Mouse (Mus musculus) ES-E14 (cell line): ENCODE data around the gene Xrcc1. TPM values are rescaled to one million over a fixed set of nuclear protein-coding genes. Genes with fewer than 3 reads are reported as not detected.

ENCODE experiments used
- DNase-seq: peaks from one replicate; pipeline ENCODE4 v3.0.0-alpha.2; 2013; ENCODE audit warnings: low read depth, low spot score
- H3K27ac ChIP-seq: 2 replicates; pipeline ENCODE4 v1.5.1; 2012; ENCODE audit warnings: low read depth, mild to moderate bottlenecking, low read length, moderate library complexity, mixed read lengths; ENCODE audit not compliant: poor library complexity, insufficient read depth, severe bottlenecking
- H3K36me3 ChIP-seq: 2 replicates; pipeline ENCODE4 v1.6.1; 2012; ENCODE audit warnings: mild to moderate bottlenecking, low read length, moderate library complexity, mixed read lengths; ENCODE audit not compliant: control insufficient read depth, poor library complexity, insufficient read depth, severe bottlenecking
- H3K4me1 ChIP-seq, 2 experiments: fragments of 150-350 bp in 1 of 2; sonication (generic) in 1 of 2; 2 replicates each; pipeline ENCODE4 v1.6.1; 2012; ENCODE audit warnings: low read length in 2 of 2, mild to moderate bottlenecking in 1 of 2, mixed read lengths in 1 of 2; ENCODE audit not compliant: control insufficient read depth in 2 of 2, insufficient read depth in 2 of 2, poor library complexity in 1 of 2
- H3K4me3 ChIP-seq, 2 experiments: fragments of 150-350 bp in 1 of 2; sonication (generic) in 1 of 2; 2 replicates each; pipeline ENCODE4 v1.5.1; 2012; ENCODE audit warnings: low read length in 2 of 2, low read depth in 1 of 2, mild to moderate bottlenecking in 1 of 2, mixed read lengths in 1 of 2; ENCODE audit not compliant: insufficient read depth in 1 of 2, poor library complexity in 1 of 2, severe bottlenecking in 1 of 2
- H3K9ac ChIP-seq: 2 replicates; pipeline ENCODE4 v1.6.1; 2012; ENCODE audit warnings: low read depth, mild to moderate bottlenecking, low read length, mixed read lengths; ENCODE audit not compliant: poor library complexity, insufficient read depth, severe bottlenecking
- H3K9me3 ChIP-seq: fragments of 150-350 bp; sonication (generic); 2 replicates; pipeline ENCODE4 v1.6.1; 2012; ENCODE audit warnings: low read depth, mild to moderate bottlenecking, low read length; ENCODE audit not compliant: control insufficient read depth, insufficient read depth
- CHD2 ChIP-seq: IDR thresholded peaks from 2 replicates; pipeline ENCODE4 v1.6.1; 2014; ENCODE audit warnings: mild to moderate bottlenecking, low read depth, low read length, inconsistent platforms
- HCFC1 ChIP-seq: IDR thresholded peaks from 2 replicates; pipeline ENCODE4 v1.6.1; 2012; ENCODE audit warnings: low read length, inconsistent platforms, borderline replicate concordance; ENCODE audit not compliant: insufficient read depth
- MAFK ChIP-seq: IDR thresholded peaks from 2 replicates; pipeline ENCODE4 v1.6.1; 2014; ENCODE audit warnings: mild to moderate bottlenecking, low read depth, low read length, inconsistent platforms; ENCODE audit not compliant: insufficient read depth
- ZC3H11A ChIP-seq: IDR thresholded peaks from 2 replicates; pipeline ENCODE4 v1.6.1; 2012; ENCODE audit warnings: low read depth, mild to moderate bottlenecking, inconsistent platforms, low read length, borderline replicate concordance
- ZNF384 ChIP-seq: IDR thresholded peaks from 2 replicates; pipeline ENCODE4 v1.6.1; 2012; ENCODE audit warnings: low read depth, low read length, inconsistent platforms
- in situ Hi-C, 2 experiments: fragments of 600-800 bp; cut with MboI; formaldehyde crosslinking; loops; one replicate each; pipeline ENCODE4 v1.15.1; 2025; ENCODE audit warnings: low sequenced_read_pairs in 2 of 2, inconsistent platforms in 1 of 2; ENCODE audit not compliant: unreplicated experiment in 2 of 2
- total RNA-seq: library from RNA; depleted of rRNA; stranded (reverse); fragments of 300-350 nt; gene quantifications from 2 replicates; pipeline ENCODE4 v1.2.3, GENCODE M21; 2012

Gene Xrcc1
- total RNA-seq, 1 experiment: 69.7 TPM

DNA sequence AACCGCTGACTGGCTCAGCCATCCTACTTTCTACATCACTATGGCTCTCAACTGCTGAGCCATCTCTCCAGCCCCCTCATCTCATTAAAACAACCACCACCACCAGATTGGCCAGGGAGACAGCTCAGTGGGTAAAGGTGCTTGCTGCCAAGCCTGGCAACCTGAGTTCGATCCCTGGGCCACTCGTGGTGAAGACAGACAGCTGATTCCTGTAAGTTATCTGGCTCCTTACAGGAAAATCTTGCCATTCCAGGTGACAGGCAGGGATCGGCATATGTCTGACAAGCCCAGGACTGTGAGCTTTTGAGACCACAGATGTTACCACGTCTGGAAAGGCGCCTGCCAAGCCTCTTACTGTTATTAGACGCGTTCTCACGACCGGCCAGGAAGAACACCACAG lies 31.7 kb downstream of the Xrcc1 start:
- Histone ChIP-seq H3K9ac (no peak overlapping the region), H3K4me3 (no peak overlapping the region), H3K36me3 (peaks cover 8% of the 10 kb centered on the region; the same call in 1 of the 2 replicates), H3K4me1 (no peaks in the 10 kb centered on the region), H3K9me3 (no peaks in the 10 kb centered on the region), H3K27ac (no peak overlapping the region)
- in situ Hi-C loops: no loop called here
- DNase-seq: no peak
- TF ChIP-seq CHD2: no peak
- no peak for TF ChIP-seq HCFC1
- TF ChIP-seq MAFK: no peak
- TF ChIP-seq ZC3H11A: no peak
- no peak for TF ChIP-seq ZNF384

DNA sequence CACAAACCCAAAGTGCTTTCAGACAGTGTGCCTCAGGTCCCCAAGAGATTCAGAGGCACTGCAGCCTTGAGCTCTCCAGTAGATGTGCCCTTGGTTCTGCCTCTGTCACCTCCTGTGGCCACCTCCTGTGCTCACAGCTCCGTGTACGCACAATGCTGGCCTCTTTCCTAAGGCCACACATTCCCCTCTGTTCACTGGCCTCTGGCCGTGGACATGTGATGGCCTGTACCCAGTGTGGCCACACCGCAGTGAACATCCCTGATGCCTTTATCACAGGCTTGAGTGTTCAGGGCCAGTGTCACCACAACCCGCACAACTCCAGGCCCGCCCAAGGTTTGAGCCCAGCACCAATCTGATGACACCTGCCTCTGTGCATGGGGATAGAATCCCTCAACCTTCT lies 38.8 kb downstream of the Xrcc1 start:
- DNase-seq: no peak
- H3K9ac ChIP-seq: no peak overlapping the region
- H3K27ac ChIP-seq: no peak overlapping the region; the same call in 1 of the 2 replicates
- H3K9me3 ChIP-seq: no peaks in the 10 kb centered on the region
- no peaks in the 10 kb centered on the region for H3K36me3 ChIP-seq
- H3K4me3 ChIP-seq: no peak overlapping the region; a peak in 1 of 4 replicates
- in situ Hi-C loops: no loop called here
- TF ChIP-seq CHD2 (no peak), ZNF384 (no peak), MAFK (no peak), ZC3H11A (no peak), HCFC1 (no peak)
- H3K4me1 ChIP-seq: peaks cover 2 to 7% of the 10 kb centered on the region in 2 experiments; a peak in 2 of 4 replicates

DNA sequence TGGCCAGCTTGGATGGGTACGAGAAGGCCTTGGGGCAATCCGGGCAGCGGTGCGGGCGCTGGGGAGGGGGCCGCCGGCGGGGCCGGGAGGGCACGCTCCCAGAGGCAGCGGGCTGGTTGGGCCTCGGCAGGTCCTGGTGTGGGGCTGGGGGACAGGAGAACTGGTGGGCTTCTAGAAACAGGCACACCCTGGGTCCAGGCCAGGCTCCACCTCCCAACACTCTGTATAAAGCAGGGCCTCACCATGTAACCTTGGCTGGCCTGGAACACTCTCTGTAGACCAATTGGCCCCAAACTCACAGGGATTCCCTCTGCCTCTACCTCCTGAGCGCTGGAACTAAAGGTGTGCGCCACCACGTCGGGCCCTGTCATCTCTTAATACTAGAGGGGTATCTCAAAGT lies 39.9 kb downstream of the Xrcc1 start:
- in situ Hi-C loops: no loop called here
- no peak for DNase-seq
- H3K9me3 ChIP-seq: no peaks in the 10 kb centered on the region
- H3K4me1 ChIP-seq: peaks cover 2 to 7% of the 10 kb centered on the region in 2 experiments; a peak in 2 of 4 replicates
- peak overlapping the region; percentile 49; the same call in 1 of the 2 replicates for H3K9ac ChIP-seq
- H3K27ac ChIP-seq: no peak overlapping the region
- H3K36me3 ChIP-seq: no peaks in the 10 kb centered on the region
- H3K4me3 ChIP-seq: peak overlapping the region; percentile 67 to 77
- TF ChIP-seq ZC3H11A: no peak
- TF ChIP-seq HCFC1: no peak
- TF ChIP-seq ZNF384: no peak

DNA sequence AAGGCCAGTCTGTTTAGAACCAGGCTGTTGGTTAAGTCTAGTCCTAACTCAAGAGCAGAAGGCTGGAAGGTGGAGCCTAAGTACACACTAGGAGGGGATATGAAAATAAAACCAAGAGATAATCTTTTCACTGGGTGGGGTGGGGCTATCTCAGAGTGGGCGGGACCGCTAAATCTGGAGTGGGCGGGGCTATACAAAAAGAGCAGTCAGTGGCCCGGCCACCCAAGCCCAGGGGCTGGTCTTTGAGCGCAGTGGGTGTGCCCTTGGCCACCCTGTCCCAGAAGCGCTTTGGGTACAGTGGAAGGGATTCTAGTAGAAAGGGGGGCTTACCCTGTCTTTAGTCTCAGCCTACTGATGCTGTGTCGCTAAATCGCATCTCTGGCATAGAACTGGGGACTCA lies 40.7 kb downstream of the Xrcc1 start:
- DNase-seq: no peak
- H3K9ac ChIP-seq: no peak overlapping the region

More for the DNA sequence above, 40.7 kb downstream of the Xrcc1 start:
- no peak for TF ChIP-seq ZNF384
- no peak for TF ChIP-seq HCFC1
- TF ChIP-seq MAFK: no peak
- no peak for TF ChIP-seq ZC3H11A
- TF ChIP-seq CHD2: no peak
- Histone ChIP-seq H3K4me3 (peak overlapping the region; percentile 35 to 62; a peak in 3 of 4 replicates), H3K27ac (no peak overlapping the region), H3K36me3 (no peaks in the 10 kb centered on the region), H3K9me3 (no peaks in the 10 kb centered on the region), H3K4me1 (peaks cover 2 to 7% of the 10 kb centered on the region in 2 experiments; a peak in 2 of 4 replicates)
- in situ Hi-C loops: no loop called here
